Mouse (Mus musculus) neutrophil, adult 59 days (primary cell): ENCODE results near the gene Gm3696. TPM values are rescaled to one million over a fixed set of nuclear protein-coding genes. Genes with fewer than 3 reads are reported as not detected.

Experiments used
- total RNA-seq, 2 experiments: library from RNA; stranded (reverse); gene quantifications; 1 replicate in 1 of 2; 2 replicates in 1 of 2; pipeline ENCODE4 v1.2.4; 2023

Gene Gm3696
- under 1 TPM in 1 of 2 experiments, not detected in 1; 0.20 TPM for total RNA-seq

GRCm38 (mm10) chr14:7100521-7100920 lies at the start of gene Gm3696:
Gm3696 (minus strand) TSS chr14:7100621.

GRCm38 (mm10) chr14:7125312-7125711 lies 24.9 kb upstream of the Gm3696 start, which contains the start of gene Gm6676:
Gm6676 (minus strand) TSS chr14:7125412.

GRCm38 (mm10) chr14:7044870-7045269 lies 55.6 kb downstream of the Gm3696 start, which contains the start of gene Gm3685:
Gm3685 (minus strand) TSS chr14:7044970.

Other genes starting within 250 kb of the Gm3696 start
- gene Gm3667, start 210.7 kb downstream of the Gm3696 start, total RNA-seq = not detected
- not detected for gene Gm6356, start 126.8 kb downstream of the Gm3696 start, total RNA-seq
- not detected for gene Gm10406, start 73.2 kb downstream of the Gm3696 start, total RNA-seq
- gene Gm3685, start 55.7 kb downstream of the Gm3696 start, total RNA-seq = not detected
- not detected for gene Gm6676, start 24.8 kb upstream of the Gm3696 start, total RNA-seq
- gene Gm3512, start 73.9 kb upstream of the Gm3696 start, total RNA-seq = not detected
- gene Gm16434, start 93.9 kb upstream of the Gm3696 start, total RNA-seq = not detected
- not detected for gene Gm3727, start 164.1 kb upstream of the Gm3696 start, total RNA-seq
- gene Gm3739, start 214.4 kb upstream of the Gm3696 start, total RNA-seq = not detected
- not detected for gene Gm5797, start 231.8 kb upstream of the Gm3696 start, total RNA-seq